Mouse (Mus musculus): ENCODE data around the gene Layn.

Layn gene

DNA sequence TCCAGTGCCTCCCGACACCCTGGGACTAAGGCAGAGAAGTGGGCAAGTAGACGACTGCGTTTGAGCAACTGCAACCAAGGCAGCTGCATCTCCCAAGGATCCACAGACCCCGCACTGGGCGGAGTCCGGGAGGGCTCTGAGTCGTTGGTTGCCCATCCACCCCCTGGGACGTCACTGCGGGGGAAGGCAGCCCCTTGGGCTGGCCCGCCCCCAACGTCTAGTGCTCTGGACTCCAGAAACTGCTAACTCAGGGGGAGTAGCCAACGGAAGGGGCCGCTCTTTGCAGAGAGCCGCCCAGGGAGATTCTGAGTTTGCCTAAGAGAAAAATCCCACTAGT lies at the start of gene Layn:
Gene Layn, minus strand, starts transcription at position 116 of the 337 bp plus-strand sequence.
- DNase-seq (ENCODE audit: extremely low spot score, low read depth, low spot score): peak; percentile 39

DNA sequence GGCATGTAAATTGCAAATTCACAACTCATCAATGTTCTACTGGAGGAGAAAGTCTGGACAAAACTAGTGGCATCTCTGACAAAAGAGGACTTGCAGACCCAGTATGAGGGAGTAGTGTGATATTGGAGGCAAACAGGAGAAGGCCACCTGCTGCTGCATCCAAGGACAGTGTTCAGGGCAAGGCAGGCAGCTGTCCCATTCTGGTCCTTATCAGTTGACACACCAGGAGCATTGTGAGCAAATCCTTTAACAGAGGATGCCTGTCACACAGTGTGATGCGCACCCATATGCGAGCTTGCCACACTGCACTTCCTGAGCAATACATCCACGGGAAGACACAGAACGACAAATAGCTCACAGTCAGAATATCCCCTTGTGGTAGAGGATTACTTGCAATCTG lies 37.9 kb upstream of the Layn start:
- DNase-seq (ENCODE audit: extremely low spot score, low read depth, low spot score): no peak

DNA sequence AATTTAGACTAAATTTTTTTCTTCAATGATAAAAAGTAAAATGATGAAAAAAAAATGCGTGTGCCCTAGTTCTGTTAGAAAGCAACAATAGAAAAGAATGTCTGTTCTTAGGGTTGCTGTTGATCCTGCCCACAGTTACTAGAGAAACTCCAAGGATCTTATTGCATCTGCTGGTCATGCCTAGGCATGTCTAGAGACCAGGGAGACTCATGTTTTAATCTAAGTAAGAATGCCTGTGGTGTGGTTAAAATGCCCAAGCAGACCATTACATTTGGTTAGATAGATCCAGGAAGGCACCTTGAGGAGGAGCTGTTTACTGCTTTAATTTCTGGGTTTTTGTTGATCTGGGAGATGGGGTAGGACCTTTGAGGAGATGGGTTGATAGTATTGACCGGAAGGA lies 28.9 kb upstream of the Layn start:
- no peak for DNase-seq (ENCODE audit: extremely low spot score, low read depth, low spot score)

DNA sequence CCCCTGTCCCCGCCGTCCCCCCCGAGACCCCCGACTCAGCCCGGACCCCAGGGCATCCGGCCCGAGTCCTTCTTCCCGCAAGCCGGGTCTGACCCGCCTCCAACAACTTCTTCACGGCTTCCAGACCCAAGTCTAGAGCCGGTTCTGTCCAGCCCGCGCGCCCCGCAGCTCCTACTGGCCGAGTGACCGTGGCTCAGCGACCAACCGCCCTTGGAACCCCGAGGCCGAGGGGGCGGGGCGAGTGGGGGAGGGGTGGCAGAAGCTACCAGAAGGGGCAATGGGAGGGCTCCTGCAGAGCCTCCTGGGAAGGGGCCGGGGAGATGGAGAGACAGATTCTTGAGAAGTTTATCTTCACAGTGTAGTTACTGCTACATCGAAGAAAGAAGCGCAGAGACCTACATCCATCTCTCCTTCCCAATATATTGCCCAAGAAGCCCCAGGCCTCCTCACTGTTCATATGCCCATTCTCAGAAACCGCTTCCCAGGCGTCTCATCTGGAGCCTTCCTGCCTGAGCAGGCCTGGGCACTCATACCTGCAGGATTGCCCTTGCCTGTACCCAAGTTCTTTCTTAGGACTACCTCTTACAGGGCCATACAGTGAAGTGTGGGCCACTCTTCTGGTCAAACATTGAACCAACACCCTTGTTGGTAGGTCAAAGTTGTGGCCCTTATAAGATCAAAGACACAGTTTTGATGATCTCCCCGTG lies 27.1 kb upstream of the Layn start:
- no peak for DNase-seq (ENCODE audit: extremely low spot score, low read depth, low spot score)

DNA sequence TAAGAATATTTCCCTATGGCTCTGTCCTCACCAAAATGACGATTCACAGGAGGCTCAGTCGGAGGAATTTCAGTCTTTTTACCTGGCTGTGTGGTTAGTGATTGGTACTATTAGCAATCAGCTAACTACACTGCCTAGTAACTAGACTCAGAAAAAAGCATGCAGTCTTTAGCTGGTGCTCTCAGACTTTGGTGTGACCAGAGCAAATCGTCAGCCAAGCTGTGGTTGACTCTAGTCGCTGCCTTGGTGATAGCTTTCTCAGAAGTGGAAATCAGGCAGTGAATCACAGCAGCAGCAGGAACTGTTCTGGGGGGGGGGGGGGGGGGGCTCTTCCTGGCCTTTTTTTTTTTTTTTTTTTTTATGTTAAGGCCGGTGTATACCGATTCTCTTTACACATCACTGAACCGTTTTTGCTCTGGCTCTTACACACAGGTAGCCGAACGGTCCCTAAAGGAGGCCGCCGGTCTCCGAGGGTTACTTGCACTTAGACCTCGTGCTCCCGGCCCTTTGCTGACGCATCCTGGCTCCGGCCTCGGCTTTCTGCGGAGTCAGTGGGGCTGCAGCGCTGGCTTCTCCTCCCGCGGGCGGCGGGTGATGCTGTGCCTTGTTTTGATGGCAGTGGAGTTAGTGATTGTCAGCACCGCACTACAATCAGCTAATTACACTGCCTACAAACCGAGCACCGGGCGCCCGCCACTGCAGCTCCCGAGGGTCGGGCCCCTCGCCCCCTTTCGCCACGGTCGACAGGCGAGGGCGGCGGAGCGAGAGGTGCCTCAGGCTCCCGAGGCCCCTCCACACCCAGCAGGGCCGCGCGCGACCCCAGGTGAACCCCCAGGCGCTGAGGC lies 26.3 kb upstream of the Layn start:
- DNase-seq (ENCODE audit: extremely low spot score, low read depth, low spot score): no peak

DNA sequence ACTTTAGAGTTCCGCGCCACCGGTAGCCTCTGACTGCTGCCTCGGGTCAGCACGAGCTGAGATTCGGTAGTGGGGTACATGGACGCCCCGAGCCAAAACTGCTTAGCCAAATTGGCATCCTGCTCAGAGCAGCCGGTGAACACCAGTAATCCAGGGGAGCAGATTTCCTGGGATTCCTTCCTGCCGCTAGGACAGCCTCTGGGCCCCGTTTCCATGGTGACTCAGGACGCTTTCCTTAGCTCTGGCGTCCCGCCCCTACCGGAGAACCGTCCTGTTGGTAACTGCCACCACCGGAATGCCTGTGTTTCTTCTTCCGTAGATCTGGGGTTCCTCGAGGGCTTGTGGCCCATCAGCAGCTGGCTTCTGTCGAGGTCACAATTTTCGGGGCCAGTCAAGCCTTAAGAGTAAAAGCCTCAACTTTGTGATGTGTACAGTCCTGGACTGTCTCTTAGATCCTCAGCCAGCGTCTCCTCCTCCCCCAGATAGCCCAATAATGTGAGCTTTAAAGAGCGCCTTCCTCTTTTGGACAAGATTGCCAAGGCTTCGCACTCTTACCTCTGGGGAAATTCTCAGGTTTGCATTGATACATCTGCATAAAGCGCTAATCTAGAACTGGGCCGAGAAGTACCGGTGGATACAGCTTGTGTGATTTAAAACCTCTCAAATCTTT lies 25.0 kb upstream of the Layn start, which contains the start of gene 4833427G06Rik:
Gene 4833427G06Rik, minus strand, starts transcription at position 323 of the 670 bp plus-strand sequence.
- DNase-seq (ENCODE audit: extremely low spot score, low read depth, low spot score): peak; percentile 30

DNA sequence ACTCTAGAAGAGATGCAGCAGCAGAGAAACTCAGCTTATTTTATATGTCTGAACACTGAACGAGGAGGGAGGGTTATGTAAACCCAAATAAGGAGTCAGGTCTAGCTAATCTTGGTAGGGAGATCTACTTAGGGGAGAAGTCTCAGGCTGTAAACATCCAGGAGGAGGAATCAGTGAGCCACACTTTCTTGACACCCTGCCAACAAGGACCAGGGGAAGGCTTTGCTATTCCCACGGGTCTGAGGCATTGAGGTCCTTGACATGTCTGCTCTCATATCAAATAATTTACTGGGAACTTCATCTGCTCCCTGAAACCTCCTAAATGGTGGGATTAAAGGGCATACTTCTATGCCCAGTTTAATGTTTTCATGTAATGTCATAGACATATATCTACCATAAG lies 19.4 kb upstream of the Layn start:
- no peak for DNase-seq (ENCODE audit: extremely low spot score, low read depth, low spot score)

DNA sequence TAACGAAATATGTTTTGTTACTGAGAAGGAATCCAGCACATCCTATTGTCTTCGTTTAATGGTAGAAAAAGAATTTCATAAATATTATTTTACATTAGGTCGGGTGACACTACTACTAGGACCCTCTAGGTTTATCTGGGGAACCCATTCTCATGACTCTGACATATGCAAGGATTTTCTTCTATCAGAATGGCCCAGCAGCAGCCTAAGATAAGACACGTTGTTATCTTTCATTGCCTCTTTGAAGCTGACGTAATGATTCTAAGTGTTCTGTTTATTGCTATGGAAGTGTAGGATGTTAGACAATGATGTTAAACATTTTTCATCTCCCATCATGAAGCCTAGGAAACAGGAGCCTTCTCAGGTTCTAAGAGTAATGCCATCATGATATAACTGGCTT lies 16.8 kb upstream of the Layn start:
- DNase-seq (ENCODE audit: extremely low spot score, low read depth, low spot score): no peak

DNA sequence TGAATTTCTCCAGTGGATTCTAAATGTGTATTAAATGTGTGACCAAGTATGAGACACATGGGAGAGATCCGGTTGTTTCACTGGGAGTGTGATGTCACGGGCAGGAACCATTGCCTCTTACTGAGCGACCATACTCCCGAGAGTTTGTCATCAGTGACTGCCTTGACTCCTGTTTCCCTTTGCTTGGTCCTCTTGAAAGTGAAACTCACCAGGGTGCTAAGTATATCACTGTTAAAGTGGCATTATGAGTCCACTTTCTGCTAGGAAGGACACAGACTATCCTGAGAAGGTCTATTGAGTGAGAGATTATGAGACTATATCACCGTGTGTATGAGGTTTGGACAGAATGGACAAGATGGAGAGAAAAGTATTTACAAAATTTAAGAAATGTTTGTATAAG lies 4.7 kb upstream of the Layn start:
- no peak for DNase-seq (ENCODE audit: extremely low spot score, low read depth, low spot score)

DNA sequence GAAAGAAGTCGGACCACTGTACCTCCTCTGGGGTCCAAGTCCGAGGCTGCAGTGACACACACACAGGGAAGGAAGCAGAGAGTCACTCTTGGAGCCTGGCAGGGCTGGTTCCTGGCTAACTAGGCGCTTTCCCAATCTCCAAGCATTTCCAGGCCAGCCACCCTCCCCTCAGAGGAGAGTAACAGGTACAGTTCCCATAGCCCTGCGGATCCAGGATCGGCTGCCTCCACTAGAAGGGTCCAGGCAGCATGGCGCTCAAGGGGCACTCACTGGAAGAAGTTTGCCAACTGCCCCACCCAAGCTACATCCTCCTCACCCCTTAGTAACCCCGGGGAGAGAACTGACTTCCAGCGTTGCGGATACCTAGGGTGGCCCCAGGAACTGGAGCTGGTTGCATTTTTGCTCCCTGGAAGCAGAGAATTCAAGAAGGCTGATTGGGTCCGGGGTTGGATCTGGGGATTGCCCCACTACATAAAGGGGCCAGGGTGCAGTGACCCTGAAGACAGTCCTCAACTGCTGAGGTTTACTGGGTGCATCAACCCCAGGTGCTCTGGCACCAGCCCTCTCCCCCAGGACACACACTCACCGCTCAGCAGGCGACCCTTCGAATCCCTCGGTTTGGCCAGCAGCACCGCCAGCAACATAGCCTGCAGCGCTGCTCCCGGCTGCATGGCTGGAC lies 455 bp downstream of the Layn start:
- DNase-seq (ENCODE audit: extremely low spot score, low read depth, low spot score): no peak

DNA sequence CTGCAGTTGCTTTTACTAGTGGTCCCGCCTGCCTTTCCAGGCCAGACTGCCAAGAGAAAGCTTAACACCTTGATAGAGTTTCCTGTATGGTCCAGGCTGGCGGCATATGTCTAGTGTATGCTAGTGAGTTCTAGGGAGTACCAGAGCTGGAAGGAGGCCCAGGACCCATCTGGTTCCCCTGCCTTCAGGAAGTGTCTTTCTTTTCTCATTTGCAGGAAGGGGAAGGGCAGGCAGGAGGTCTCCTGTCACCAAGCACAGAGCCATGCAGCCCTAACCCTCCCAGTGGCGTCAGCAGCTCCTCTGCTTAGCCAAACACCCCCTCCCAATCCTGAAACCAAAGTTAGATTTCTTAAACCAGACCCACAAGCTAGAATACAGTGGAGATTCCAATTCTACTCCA lies 1.1 kb downstream of the Layn start:
- DNase-seq (ENCODE audit: extremely low spot score, low read depth, low spot score): no peak

DNA sequence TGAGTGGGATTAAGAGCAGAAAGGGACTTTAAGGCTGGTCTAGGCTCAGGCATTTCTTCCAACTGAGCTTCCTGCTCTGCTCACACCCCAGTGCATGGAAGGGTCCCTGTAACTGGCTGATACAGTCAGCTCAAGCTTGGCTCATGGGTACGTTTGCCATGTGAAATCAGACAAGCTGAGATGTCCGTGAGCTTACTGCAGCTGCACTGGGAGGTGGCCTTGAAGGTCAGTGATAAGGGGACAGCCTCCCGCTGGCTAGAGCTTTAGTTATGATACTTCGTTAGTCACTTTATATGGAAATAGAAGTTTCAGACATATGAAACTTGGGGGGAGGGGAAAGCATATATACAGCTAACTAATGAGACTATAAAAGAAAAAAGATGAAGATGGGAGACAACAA lies 6.1 kb downstream of the Layn start:
- no peak for DNase-seq (ENCODE audit: extremely low spot score, low read depth, low spot score)

DNA sequence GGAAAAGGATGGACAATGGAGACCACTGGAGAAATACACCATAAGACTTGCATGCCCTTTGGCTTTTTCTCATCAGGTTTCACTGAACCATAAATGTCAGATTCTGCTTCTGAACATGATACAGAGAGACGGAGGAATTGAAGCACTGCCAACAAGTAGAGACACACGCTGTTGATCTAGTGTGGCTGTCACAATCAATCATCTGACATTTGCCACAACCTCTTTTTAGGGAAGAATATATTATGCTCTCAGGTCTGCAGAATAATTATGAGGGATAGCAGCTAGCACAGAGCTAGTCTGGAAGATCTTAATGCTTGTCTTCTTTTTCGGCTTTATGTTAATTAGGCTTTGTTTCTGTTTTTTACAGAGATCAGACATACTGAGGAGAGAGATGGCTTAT lies 8.7 kb downstream of the Layn start:
- no peak for DNase-seq (ENCODE audit: extremely low spot score, low read depth, low spot score)

DNA sequence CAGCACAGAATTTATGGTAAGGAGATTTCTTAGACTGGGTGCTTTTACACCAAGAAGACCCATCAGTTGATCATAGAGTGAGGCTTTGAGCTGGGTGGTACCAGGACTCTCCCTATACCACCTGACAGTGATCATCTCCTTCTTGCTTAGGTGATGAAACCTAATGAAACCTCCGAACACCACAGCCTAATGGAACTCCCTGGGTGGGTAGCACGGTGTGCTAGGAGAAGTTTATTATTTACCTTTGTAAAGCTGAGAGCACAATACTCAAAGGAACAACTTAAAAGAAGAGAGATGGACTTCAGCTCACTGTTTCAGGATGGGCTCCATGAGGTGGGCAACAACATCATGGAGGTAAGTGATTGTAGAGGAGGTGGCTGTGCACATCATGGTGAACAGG lies 16.3 kb downstream of the Layn start, which contains the start of gene Btg4:
Gene Btg4, plus strand, starts transcription at position 301 of the 400 bp plus-strand sequence.
- DNase-seq (ENCODE audit: extremely low spot score, low read depth, low spot score): no peak

DNA sequence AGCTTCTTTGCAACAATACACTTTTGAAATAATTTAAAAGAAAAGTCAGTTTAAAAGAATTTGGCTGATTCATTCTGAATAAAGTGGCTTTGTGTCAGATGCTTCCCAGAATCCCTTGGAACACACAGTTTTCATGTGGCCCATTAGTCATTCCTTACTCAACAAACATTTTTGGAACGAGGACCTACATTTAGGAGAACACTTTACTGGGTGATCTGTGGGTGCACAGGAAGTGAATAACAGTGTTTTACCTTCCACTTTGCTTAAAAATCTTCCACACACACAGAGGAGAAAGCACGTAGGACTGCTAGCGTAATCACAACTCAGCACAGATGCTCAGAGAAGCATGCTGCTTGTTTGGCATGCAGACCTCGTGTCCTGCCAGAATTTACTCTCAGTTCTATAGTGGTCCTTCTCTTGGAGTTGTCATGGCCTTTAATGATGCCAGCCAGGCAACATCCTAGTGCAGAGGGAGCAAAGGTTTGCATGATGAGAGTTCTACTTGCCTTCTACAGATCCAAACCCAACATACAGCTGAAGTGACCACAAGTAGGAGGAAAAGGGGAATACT lies 17.9 kb downstream of the Layn start:
- no peak for DNase-seq (ENCODE audit: extremely low spot score, low read depth, low spot score)

DNA sequence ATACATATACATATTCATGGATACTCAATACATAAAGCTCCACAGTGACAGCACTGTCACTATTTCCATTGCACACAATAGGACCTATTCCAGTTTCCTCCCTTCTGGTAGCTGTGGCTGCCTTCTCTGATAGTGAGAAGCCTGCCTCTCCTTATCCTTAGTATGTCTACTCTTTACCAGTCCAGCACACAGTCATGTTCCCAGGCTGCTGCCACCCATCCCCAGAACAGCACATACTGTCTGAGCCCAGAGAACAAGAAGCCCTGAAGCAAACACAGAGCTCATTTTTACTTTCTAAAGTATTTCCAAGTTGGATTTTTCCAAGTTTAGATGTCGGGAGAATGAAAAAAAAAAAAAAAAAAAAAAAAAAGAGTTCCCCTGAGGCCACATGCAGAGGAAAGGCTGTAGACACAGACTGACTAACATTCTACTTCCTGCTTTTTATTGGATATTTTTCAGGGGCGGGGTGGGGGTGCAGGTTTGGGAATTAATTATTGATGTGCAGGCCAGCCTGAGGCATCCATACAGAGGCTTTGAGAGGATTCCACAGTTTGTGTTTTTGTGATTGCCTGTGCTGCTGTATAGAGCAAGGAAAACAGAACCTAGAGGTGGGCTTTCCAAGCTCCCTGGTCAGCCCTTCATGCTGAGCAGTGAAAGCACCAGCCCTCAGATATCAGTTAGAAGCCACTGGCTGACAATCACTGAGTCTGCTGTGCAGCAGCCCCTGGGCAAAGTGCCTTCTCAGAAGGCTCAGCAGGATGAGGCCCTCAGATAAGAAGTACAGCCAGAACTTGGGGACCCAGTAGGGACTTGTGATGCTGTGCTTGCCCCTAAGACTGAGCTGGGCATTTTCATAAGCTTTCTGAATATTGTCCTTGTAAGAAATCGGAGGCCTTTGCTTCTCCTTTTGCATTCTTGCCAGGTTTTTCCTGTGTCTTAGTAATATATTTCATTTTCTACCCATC lies 20.3 kb downstream of the Layn start:
- no peak for DNase-seq (ENCODE audit: extremely low spot score, low read depth, low spot score)

DNA sequence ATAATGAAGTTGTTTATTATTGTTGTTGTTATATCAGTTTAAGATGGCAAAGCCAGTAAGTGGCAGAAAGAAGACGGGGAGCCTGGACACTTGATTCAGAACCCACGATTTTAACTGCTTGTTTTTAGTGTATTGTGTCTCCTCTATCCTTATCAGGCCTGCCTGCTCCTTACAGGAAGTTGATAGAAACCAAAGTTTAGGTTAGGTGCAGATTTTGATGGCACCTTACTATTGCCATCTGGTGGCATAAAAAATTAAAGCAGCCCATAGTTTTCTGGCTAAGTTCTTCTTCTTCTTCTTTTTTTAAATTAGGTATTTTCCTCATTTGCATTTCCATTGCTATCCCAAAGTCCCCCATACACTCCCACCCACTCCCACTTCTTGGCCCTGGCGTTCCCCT lies 24.7 kb downstream of the Layn start:
- DNase-seq (ENCODE audit: extremely low spot score, low read depth, low spot score): no peak

DNA sequence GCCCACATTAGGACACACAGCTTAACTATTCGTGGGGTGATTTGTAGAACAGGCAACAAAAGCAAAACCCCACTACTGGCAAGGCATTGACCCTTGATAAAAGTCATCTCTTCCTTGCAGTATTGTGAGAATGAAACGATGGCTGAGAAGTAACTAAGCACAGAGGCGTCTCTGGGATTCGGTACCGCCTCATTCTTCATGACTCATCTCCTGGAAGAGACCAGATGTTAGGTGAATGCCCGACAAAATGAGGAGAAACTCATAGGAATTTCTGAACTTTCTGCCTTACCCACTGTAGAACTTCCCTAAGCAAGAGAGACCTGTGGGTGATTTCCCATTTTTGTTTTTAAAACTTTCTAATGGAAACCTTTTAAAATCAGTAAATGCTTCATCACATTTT lies 34.8 kb downstream of the Layn start:
- DNase-seq (ENCODE audit: extremely low spot score, low read depth, low spot score): no peak

DNA sequence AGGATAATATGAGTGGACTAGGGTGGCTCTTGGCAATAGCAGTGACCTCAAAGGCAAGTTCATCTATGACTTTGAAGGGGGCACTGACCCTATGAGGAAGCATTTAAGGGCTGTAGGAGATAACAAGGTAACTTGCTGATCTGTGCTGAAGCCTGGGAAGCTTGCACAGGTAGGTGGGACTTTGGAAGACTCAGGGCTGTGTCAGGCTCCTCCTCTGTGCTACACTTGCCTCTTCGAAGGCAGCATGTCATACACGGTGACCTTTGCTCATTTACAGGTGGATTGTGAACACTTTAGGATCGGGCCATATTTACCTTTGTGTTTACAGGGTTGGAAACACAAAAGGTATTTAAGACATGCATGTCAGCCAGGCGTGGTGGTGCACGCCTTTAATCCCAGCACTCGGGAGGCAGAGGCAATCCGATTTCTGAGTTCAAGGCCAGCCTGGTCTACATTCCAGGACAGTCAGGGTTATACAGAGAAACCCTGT lies 35.4 kb downstream of the Layn start:
- DNase-seq (ENCODE audit: extremely low spot score, low read depth, low spot score): no peak

Measured in hindlimb bud, embryonic 11.5 days (tissue).